In genomic region chr1:44552371-44552841, GRCm38 (mm10) we compare ENCODE assay signal across 9 mouse cellular contexts. TPM values are rescaled to one million over a fixed set of nuclear protein-coding genes. Genes with fewer than 3 reads are reported as not detected.
DNase-seq lines count a peak whose midpoint lies in the region; ATAC-seq and TF ChIP-seq lines count a peak whose summit lies in the region.
"Had no signal": no experiment of that assay in that cellular context is flagged by ENCODE, and none has a peak within 500 bp of the region (broad histone marks: within the 10 kb centered on the region; RNA-seq: fewer than 3 reads in every experiment).

No protein-coding gene starts in this region.

- TF ChIP-seq CTCF in spleen, adult 2 months (IDR thresholded peaks at IDR 0.05; ENCODE audit: extremely low read depth, insufficient read depth, insufficient read length, insufficient replicate concordance): no peak
- TF ChIP-seq CTCF in kidney, postnatal 0 days (IDR thresholded peaks at IDR 0.05; ENCODE audit: low read depth): peak; percentile 52

- H3K4me1 ChIP-seq in spleen, adult 2 months (ENCODE audit: control insufficient read depth, insufficient read depth, insufficient read length): no peaks in the 10 kb centered on the region
- H3K4me1 ChIP-seq in forebrain, embryonic 10.5 days: peaks cover 41% of the 10 kb centered on the region
- H3K4me1 ChIP-seq in heart, embryonic 14.5 days (ENCODE audit: control insufficient read depth in 2 of 2, insufficient read depth in 2 of 2, low read length in 2 of 2): peaks cover 0 to 17% of the 10 kb centered on the region in 2 experiments
- H3K4me1 ChIP-seq in kidney, postnatal 0 days (replicated peaks; ENCODE audit: insufficient read depth, low read length): no peaks in the 10 kb centered on the region
- H3K4me1 ChIP-seq in liver, embryonic 15.5 days (replicated peaks): peaks cover 5% of the 10 kb centered on the region; the same call in 1 of the 2 replicates
- peaks cover 13% of the 10 kb centered on the region; the same call in 1 of the 2 replicates for H3K4me1 ChIP-seq in neural tube, embryonic 12.5 days

- peaks cover 4% of the 10 kb centered on the region; the same call in 1 of the 2 replicates for H3K27me3 ChIP-seq in spleen, adult 2 months (ENCODE audit: control insufficient read depth, insufficient read depth, low read length)
- no peaks in the 10 kb centered on the region for H3K27me3 ChIP-seq in forebrain, embryonic 10.5 days (ENCODE audit: poor library complexity, severe bottlenecking)
- no peaks in the 10 kb centered on the region for H3K27me3 ChIP-seq in heart, embryonic 14.5 days (ENCODE audit: control insufficient read depth, insufficient read depth, low read length)
- no peaks in the 10 kb centered on the region for H3K27me3 ChIP-seq in kidney, postnatal 0 days (ENCODE audit: insufficient read depth, low read length)
- peaks cover 19% of the 10 kb centered on the region for H3K27me3 ChIP-seq in liver, embryonic 15.5 days
- H3K27me3 ChIP-seq in neural tube, embryonic 12.5 days (replicated peaks): no peaks in the 10 kb centered on the region

- H3K36me3 ChIP-seq in spleen, adult 2 months (ENCODE audit: control insufficient read depth, insufficient read depth, low read length): no peaks in the 10 kb centered on the region
- H3K36me3 ChIP-seq in forebrain, embryonic 10.5 days (replicated peaks): no peaks in the 10 kb centered on the region
- no peaks in the 10 kb centered on the region for H3K36me3 ChIP-seq in heart, embryonic 14.5 days (ENCODE audit: control insufficient read depth, insufficient read depth, low read length)
- H3K36me3 ChIP-seq in kidney, postnatal 0 days (ENCODE audit: insufficient read depth, low read length): no peaks in the 10 kb centered on the region
- H3K36me3 ChIP-seq in liver, embryonic 15.5 days (replicated peaks): no peaks in the 10 kb centered on the region
- no peaks in the 10 kb centered on the region for H3K36me3 ChIP-seq in neural tube, embryonic 12.5 days

- H3K27ac ChIP-seq in spleen, adult 2 months (ENCODE audit: insufficient read depth, low read length): peak overlapping the region; percentile 61
- peak overlapping the region; percentile 94 for H3K27ac ChIP-seq in forebrain, embryonic 10.5 days
- peak overlapping the region; percentile 80 to 88 for H3K27ac ChIP-seq in heart, embryonic 14.5 days (replicated peaks in 1 of 2; ENCODE audit: control insufficient read depth in 1 of 2, insufficient read depth in 1 of 2, low read depth in 2 of 2, low read length in 2 of 2)
- H3K27ac ChIP-seq in kidney, postnatal 0 days: peak overlapping the region; percentile 89
- H3K27ac ChIP-seq in liver, embryonic 15.5 days (replicated peaks): no peak overlapping the region
- peak overlapping the region; percentile 37; the same call in 1 of the 2 replicates for H3K27ac ChIP-seq in neural tube, embryonic 12.5 days
- H3K27ac ChIP-seq: macrophage had no signal

- H3K4me3 ChIP-seq in spleen, adult 2 months (ENCODE audit: extremely low read depth, insufficient read depth, insufficient read length): peak overlapping the region; percentile 55
- H3K4me3 ChIP-seq in forebrain, embryonic 10.5 days: peak overlapping the region; percentile 79
- H3K4me3 ChIP-seq in heart, embryonic 14.5 days (ENCODE audit: control insufficient read depth in 1 of 2, insufficient read depth in 1 of 2, low read depth in 1 of 2, low read length in 2 of 2): peak overlapping the region; percentile 60 to 77
- H3K4me3 ChIP-seq in kidney, postnatal 0 days (replicated peaks; ENCODE audit: low read depth, low read length): peak overlapping the region; percentile 70
- peak overlapping the region; percentile 49 for H3K4me3 ChIP-seq in liver, embryonic 15.5 days (replicated peaks)
- H3K4me3 ChIP-seq in neural tube, embryonic 12.5 days: peak overlapping the region; percentile 61

- H3K9me3 ChIP-seq in forebrain, embryonic 10.5 days: no peaks in the 10 kb centered on the region
- no peaks in the 10 kb centered on the region for H3K9me3 ChIP-seq in heart, embryonic 14.5 days (ENCODE audit: control insufficient read depth, low read length)
- H3K9me3 ChIP-seq in kidney, postnatal 0 days (replicated peaks; ENCODE audit: low read length): no peaks in the 10 kb centered on the region
- no peaks in the 10 kb centered on the region for H3K9me3 ChIP-seq in liver, embryonic 15.5 days (replicated peaks)
- no peaks in the 10 kb centered on the region for H3K9me3 ChIP-seq in neural tube, embryonic 12.5 days

- DNase-seq in spleen, adult 2 months (ENCODE audit: low read depth in 1 of 2, low spot score in 2 of 2): no peak
- DNase-seq in spleen, postnatal 14 days (ENCODE audit: low spot score in 2 of 2): no peak
- DNase-seq in forebrain, embryonic 10.5 days (ENCODE audit: extremely low spot score, low spot score): peak; percentile 74
- peak; percentile 86 for DNase-seq in kidney, postnatal 0 days (ENCODE audit: low spot score)
- peak; percentile 64 for DNase-seq in yolk sac, embryonic 10.5 days (ENCODE audit: low spot score)

- peak overlapping the region; percentile 84 for H3K9ac ChIP-seq in heart, embryonic 14.5 days (ENCODE audit: low read length)
- peak overlapping the region; percentile 82 for H3K9ac ChIP-seq in kidney, postnatal 0 days (ENCODE audit: low read depth, low read length)
- H3K9ac ChIP-seq in liver, embryonic 15.5 days: no peak overlapping the region
- peak overlapping the region; percentile 67 for H3K9ac ChIP-seq in neural tube, embryonic 12.5 days

- WGBS in spleen, adult 2 months: 5% methylated on average over 15 of the region's 15 CpGs
- 7% methylated on average over 15 of the region's 15 CpGs for WGBS in forebrain, embryonic 10.5 days
- WGBS in heart, embryonic 14.5 days: 9% methylated on average over 15 of the region's 15 CpGs
- whole genome bisulfite sequencing in kidney, postnatal 0 days: 8% methylated on average over 15 of the region's 15 CpGs
- 10% methylated on average over 15 of the region's 15 CpGs for WGBS in liver, embryonic 15.5 days (ENCODE audit: insufficient replicate concordance)
- WGBS in neural tube, embryonic 12.5 days: 8% methylated on average over 15 of the region's 15 CpGs

- TF ChIP-seq POLR2A in spleen, adult 2 months (IDR thresholded peaks at IDR 0.05; ENCODE audit: low read depth, low read length): no peak

- ATAC-seq in heart, embryonic 14.5 days (ENCODE audit: insufficient number of reproducible peaks, insufficient read depth, low FRiP score, low read depth): peak; percentile 73
- ATAC-seq in kidney, postnatal 0 days (replicated peaks; ENCODE audit: low FRiP score, low read depth): peak; percentile 69
- ATAC-seq in liver, embryonic 15.5 days (ENCODE audit: insufficient read depth): no peak
- ATAC-seq in neural tube, embryonic 12.5 days (ENCODE audit: low FRiP score, low read depth): peak; percentile 73

- H3K4me2 ChIP-seq in heart, embryonic 14.5 days (ENCODE audit: low read length): peak overlapping the region; percentile 79
- H3K4me2 ChIP-seq in kidney, postnatal 0 days (ENCODE audit: low read length): peak overlapping the region; percentile 82
- peak overlapping the region; percentile 70 for H3K4me2 ChIP-seq in liver, embryonic 15.5 days
- peak overlapping the region; percentile 95 for H3K4me2 ChIP-seq in neural tube, embryonic 12.5 days (replicated peaks)

RNA-seq across cellular contexts. Expression of gene Gulp1, which starts 1.1 kb away (rescaled TPM):
- polyA plus RNA-seq in spleen, adult 2 months (2012; rRNA removed): 1.7 and 1.9 TPM in 2 replicates
- 22.7 and 24.1 TPM in 2 replicates for polyA plus RNA-seq in forebrain, embryonic 10.5 days (2016; fragmentation: Nextera tagmentation; extraction: Ambion mirVana)
- 12.1 and 15.3 TPM in 2 replicates for polyA plus RNA-seq in heart, embryonic 14.5 days (2014; fragmentation: Nextera tagmentation; extraction: Ambion mirVana)
- 22.3 and 23.0 TPM in 2 replicates for polyA plus RNA-seq in kidney, postnatal 0 days (2015; fragmentation: Nextera tagmentation; extraction: Ambion mirVana)
- polyA plus RNA-seq in liver, embryonic 15.5 days (2015; fragmentation: Nextera tagmentation; extraction: Ambion mirVana): 0.60 and 0.81 TPM in 2 replicates
- 15.0 and 17.9 TPM in 2 replicates for polyA plus RNA-seq in neural tube, embryonic 12.5 days (2016; fragmentation: Nextera tagmentation; extraction: Ambion mirVana)
- polyA plus RNA-seq: macrophage had no signal

Comparison
In these comparisons a context has a peak if more than half of its experiments do, and no peak if none do; other contexts are left out.
1. DNase-seq: peak in forebrain, embryonic 10.5 days (single experiment), kidney, postnatal 0 days (single experiment) and yolk sac, embryonic 10.5 days (single experiment); none in spleen, adult 2 months (0 of 2) and spleen, postnatal 14 days (0 of 2).
2. Peak in every context shown above with its lines, with median percentiles within 50 percentile points of each other: H3K4me3 ChIP-seq and H3K4me2 ChIP-seq.